Mouse (Mus musculus) thymus, postnatal 25 days (tissue): ENCODE measurements at regions not wholly inside any gene's neighbourhood (a gene's known extent, or its start where the extent isn't known, plus 50 kb on each side); places are given as distances from the start of the nearest gene placed in this dataset.

Source experiments
- DNase-seq: peaks from one replicate; pipeline ENCODE4 v3.0.0; 2022

DNA sequence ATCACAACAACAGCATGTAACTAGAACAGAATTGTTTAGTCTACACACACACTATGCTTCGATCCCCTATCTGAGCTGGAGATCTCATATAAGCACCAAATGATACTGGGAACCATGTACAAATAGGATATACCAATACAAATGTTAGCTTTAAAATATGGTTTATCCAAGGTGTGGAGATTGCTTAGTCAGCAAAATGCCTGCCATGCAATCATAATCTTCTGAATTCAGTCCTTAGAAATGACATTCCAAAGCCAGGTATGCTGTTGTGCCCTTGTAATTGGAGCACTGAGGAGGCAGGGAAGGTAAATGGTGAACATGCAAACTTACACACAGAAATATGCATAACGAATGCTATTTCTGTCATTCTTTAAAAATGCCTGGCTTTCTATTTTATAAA, 54.0 kb upstream of the Thsd7b start:
- no peak for DNase-seq

DNA sequence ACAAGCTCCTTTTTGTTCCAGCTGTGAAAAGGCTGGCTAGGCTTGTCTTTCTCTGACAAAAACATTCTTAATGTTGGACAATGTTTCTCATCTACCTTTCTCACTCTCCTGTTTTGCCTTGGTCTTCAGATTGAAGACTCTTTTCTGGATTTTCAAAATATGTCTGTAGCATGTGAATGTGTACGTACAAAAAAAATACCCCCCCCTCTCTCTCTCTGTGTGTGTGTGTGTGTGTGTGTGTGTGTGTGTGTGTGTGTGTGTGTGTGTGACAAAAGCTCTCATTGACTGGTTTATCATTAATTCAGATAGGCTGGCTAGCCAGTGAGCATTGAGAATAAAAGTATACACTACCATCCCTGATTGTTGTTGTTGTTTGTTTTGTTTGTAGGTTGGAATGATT, 64.3 kb upstream of the Thsd7b start:
- DNase-seq: no peak

DNA sequence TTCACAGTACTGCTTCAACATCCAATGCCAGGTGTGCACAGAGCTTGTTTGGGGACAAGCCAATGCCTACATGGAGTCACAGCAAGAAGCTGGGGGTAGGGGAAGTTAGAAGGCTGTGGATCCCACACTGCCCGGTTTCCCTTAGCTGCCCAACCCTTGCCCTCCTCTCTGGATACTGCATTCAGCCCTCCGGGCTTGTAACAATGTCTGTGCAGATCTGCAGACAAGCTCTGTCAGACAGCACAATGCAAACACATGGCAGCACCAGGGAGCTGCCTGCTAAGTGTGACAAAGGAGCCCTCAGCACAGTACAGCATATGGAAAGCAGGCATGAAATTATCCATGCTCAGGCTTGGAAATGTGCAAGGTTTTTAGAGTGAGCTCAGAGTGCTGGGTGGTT, 64.7 kb upstream of the Thsd7b start:
- no peak for DNase-seq

DNA sequence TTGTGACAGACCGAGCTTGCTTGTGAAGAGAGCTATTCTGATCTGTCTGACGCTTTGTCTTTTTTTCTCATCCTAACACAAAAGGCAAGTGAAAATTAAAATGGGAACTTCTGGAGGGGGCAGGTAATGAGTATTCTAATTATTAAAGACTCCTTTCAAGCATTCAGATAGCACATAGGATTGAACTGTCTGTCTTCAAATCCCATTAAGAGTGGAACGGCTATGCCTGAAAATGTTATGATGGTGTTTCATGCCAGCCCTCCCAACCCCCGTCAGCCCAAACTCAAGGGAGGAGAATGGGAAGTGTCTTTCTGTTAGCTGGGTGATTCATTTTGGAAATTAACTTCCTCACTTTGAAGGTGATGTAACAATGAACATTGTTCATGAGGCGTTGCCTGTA, 65.4 kb upstream of the Thsd7b start:
- DNase-seq: no peak

DNA sequence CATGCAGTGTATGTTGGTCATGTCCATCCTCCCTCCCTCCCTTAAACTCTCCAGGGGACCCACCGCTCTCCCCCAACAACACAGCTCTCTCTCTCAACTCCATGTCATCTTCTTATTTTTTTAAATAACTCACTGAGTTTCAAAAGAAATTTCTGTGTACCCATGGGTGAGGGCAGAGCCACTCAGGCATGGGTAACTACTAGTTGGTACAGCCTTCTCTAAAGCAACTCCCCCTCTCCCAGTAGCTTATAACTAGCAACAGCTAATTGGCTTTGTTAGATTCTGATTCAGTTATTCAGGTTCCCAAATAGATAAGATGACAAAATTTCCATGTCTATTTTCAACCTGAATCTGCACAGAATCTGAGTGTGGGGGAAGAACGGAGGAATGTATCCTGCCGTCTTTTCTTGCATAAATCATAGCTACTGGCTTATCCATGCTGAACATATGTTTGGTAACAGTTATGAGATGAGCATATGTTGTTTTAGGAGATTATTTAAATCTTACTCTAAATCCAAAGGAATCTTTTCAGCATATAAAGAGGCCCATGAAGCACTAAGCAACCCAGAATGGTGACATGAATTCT, 92.8 kb upstream of the Thsd7b start:
- DNase-seq: no peak

DNA sequence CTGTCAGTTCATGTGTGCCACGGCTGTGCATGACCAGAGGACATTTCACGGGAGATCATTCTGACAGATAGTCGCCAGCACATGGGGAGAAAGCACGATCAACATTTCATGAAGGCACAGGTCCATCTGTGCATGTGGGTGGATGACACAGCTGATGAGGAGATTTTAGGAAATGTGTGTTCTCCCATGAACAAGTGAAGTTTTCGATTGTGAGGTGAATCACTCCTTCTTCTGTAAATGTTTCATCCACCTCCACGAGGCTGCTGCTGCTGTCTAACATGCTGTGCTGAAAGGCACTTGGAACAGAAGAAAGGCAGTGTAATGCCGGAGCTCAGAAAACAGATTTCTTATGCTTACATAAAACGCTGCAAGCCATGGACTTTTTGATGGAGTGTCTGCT, 103.2 kb upstream of the Thsd7b start:
- no peak for DNase-seq

DNA sequence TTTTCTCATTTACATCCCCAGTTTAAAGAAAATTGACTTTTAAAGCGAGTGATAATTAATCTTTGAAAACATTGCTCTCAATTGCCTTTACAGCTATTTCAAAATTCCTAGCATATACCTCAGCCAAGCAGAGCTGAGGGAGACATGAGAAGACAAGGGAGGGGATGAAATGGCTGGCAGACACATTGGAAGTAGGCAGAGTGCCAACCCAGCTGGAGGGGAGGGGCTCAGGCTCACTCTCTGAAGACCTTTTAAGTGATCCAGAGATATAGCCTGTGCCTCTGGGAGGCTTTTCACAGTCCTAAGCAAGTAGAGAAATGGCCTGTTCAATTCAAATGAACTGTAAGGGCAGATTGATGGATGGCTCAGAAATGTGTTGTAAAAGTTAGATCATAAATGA, 122.5 kb upstream of the Thsd7b start:
- no peak for DNase-seq

DNA sequence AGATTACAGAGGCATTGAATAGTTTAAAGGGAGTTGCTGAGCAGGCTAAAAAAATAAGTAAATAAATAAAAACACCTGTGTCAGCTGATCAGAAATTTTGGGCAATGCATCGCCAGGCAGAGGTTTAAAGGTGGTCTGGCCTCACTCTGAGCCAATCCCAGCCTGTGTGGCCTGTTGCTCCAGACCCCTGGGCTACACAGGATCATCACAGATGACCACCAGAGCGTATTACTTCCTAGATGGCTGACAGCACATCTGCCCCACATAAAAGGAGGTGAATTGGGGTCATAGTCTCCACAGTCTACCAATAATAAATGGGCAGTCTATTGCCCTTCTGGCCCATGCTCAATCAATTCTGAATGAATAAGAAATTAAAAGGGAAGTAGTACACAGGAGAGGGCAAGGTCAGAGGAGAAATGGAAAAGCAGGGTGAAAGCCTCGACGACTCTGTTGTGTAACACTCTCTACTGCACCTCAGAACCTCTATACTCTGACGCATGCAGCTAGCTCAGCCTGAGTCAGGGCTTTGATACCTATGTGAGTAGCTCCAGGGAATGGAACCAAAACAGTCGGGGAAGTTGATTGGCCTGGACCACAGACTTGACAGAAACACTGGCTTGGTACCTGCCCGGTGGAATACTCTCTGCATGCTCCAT, 124.2 kb upstream of the Thsd7b start:
- DNase-seq: no peak

DNA sequence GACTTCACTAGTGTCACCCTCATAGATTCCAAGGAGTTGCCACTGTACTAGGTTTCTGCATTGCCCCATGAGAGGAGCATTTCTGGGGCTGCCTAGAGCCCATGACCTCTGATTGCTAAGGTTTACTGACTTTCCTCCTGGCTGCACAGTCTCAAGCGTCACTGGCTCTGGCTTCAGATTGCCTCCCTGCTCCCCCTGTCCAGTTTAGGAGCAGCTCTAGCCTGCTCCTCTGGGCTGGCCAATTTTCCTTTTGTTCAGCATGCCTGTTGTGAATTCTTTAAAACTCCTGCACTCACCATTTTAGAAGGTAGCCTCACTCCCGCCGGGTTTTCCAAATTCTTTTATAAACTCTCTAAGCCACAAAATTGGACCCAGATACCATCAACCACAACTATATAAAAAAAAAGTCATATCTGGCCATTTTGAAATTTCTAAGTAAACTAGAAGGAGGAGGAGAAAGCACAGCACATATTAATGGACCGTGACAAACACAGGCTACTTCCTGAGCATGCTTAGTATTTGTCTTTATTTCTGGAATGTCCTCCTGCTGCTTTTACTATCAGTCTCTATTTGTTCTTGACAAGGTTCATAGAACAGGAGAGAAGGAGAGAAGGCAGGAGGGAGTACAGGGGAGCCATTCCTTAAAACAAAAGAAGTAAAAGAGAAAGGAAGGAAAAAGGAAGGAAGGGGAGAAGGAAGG, 126.6 kb upstream of the Thsd7b start:
- DNase-seq: no peak

DNA sequence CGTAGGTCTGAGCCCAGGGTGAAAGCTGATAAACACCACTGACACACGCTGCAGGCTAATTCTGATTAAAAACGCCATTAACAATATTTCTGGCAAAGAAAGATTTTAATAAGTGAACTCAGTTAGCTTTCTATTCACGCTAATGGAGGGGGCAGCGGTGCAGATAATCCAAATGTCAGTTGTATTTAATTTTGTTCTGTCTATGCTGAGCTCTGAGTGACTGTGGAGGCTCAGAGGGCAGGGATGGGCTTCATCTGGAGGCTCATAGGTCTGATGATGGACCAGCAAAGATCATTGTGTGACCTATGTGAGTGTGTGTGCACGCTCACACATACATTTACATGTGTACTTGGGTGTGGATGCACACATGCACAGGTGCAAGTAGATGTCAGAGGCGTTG, 134.3 kb upstream of the Thsd7b start:
- DNase-seq: no peak

DNA sequence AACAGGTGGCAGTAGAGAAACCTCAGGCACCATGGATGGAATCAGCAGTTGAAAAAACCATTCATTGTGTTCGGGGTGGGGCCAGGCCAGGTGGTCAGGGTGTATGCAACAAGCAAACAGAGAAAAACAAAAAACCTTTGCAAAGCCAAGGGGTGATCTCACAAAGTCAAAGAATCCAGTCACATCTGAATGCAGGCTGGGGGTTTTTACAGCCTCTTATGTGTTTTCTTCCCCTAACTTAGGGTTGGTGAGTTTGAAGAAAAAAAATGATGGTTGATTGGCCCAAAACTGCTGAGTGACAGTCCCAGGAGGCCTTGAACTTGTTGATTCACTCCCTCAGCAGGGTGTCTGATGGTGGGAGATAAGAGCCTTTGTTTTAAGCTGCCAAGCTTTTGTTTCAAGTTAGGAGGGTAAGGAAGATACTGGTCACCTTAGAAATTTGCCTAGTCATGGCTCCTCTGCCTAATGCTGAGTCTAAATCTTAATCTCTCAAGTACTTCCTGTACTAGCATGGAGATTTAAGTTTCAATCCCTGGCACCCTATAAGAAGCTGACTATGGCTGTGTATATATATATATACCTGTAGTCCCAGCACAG, 166.0 kb upstream of the Thsd7b start:
- no peak for DNase-seq

DNA sequence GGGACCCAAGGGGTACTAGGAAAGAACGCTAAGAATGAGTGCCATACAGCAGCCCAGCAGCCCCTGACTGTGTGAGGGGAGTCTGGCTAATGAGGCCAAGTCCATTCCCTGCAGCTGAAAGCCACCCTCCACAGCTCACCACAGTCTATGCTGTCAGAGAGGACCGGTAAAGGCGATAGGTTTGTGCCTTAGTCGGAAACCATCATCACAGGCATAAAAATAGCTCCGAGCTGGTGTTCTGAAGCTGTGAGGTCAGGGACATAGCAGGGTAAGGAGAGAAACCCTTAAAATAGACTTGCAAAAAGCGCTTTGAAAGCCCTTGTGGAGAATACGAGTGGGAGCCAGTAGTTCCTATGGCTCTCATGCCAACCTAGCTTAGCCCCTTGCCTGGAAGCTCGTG, 172.1 kb upstream of the Thsd7b start:
- DNase-seq: no peak

DNA sequence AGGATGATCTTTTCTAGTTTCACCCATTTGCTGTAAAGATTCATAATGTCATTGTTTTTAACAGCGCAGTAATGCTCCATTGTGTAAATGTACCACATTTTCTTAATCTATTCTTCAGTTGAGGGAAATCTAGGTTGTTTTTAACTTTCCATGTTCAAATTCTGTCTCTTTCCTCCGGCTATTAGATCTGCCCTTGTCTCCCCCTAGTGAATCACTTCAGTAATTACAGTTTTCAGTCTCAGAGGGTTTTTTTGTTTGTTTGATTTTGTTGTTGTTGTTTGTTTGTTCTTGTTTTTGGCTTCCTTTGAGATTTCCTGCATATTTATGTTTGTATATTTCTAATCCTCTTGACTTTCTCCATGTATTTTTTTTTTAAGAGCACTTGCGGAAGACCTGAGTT, 194.8 kb upstream of the Thsd7b start:
- no peak for DNase-seq

DNA sequence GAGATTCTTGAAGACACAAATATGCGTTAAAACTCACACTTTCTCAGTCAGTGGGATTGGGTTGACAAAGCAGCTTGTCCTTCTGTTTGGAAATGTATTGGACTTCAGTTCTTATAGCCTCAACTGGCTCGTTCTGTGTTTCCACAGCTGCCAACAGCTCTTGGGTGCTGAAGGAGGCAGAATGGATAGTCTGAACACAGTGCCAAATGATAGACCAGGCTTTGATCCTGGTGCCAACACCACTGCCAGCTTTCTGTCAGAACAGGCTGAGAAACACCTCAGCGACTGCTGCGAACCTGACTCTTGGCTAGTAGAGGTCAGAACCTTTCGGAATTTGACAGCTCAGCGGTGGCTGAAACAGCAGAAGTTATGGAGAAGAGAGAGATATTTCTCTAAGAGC, 215.9 kb upstream of the Thsd7b start:
- no peak for DNase-seq

DNA sequence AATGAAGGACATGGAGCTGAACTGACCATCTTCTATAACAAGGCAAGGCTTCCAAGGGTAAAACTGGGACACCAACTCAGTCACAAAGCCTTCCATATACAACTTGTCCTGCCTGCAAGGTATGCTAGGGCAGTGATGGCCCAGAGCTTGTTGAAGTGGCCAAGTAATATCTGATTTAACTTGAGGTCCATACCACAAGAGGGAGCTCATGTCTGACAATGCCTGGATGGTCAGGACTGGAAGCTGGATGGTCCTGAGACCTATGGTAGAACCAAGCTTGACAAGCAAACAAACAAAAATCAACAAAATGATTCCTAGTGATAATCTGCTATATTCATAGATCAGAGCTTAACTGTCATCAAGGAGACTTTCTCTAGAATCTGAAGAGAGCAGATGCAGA, 217.8 kb upstream of the Thsd7b start:
- no peak for DNase-seq

DNA sequence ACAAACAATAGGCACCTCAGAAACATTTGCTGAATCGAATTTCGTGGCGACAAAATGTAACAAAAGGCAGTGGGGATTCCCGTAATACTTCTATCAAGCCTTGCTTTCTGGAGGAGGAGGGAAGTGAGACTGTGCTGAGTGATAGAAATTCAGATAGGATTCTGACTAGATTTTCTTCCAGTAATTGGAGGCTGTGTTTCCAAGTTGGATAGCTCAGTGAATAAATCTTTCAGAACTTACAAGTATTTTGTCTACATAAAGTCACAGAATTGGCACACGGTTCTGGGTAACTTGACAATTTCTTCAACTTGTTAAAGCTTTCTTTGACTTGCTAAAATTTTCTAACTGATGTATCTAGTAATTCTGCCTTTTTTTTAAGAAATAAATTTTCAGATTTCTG, 239.4 kb upstream of the Thsd7b start:
- DNase-seq: no peak

DNA sequence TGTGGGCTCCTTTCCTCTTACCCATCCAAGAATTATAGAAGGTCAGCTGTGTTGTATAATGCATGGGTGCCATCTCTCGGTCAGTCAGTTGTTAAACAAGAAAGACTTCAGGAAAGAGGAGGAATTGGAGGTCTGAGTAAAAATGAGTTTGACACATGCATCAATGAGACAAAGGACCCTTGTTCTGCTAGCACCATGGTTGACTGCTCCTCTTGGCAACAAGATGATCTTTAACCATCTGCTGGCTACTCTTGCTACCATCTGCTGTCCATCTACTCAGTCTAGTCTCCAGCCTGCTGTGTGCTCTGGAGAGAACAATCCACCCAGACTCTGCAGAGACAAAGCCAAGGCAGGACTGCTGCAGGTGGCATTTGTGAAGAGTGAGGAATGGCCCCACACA, 267.2 kb upstream of the Thsd7b start:
- DNase-seq: no peak

DNA sequence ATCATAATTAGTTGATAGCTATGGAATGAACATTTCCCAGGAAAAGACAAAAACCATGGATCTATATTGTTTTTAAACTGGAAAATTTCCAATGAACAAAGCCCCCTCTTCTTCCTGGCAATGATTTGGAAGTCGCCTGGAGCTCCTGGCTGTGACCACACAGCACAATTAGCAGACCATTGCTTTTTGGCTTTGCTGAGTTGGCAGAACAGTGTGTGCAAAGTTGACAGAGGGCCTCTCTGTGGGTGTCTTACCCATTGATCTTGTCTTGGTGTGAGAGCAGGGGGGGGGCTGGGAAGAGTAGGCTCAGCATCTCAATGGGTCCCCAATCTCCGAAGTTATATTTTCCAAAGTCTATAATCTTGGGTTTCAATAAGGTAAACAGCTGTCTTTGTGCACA, 270.8 kb upstream of the Thsd7b start:
- DNase-seq: no peak

DNA sequence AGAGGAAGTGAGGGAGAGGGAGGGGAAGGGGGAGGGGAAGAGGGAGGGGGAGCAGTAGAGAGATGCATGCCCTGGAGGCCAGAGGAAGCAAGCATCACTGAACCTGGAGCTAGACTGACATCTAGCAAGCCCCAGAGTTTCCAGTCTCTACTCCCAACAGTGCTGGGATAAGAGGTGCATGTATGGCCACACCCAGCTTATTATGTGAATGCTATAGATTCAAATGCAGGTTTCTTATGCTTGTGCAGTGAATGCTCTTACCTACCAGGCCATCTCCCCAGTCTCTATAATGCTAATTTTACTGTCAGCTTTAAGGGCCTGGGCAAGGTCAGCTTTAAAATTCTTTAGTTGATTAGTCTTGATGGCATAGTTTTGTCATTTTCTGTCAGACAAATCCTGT, 271.3 kb upstream of the Thsd7b start:
- DNase-seq: no peak

DNA sequence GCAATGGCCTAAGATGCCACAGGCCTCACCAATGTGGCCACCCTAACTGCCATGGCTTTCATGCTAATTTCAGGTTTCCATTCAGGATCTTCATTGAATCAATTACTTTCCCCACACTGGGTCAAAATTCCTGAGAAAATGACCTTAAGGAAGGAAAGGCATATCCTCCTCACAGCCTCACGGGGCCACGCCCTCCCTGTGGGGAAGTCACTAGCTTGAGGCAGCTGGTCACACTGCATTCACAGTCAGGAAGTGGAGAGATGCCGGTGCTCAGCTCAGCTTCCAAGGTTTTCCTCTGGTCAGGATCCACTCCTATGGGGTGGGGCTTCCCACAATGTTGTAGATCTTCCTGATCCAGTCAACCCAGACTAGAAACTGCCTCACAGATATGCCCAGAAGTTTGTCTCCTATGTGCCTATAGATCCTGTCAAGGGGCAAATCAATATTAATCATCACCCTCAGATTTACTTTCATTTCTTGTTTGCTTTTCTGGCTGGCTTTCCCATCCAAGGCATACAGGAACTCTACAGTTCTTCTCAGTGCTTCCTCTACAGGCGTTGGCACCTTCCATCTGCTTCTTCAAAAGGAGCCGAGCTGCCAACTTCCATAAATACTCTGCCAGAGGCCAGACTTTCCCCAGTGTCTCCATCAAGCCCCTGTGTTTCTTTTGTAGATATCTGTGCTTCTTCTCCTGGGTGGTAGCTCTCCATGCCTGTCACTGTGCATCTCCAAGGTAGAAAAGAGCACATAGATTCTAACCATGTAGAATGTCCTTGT, 273.2 kb upstream of the Thsd7b start:
- no peak for DNase-seq

DNA sequence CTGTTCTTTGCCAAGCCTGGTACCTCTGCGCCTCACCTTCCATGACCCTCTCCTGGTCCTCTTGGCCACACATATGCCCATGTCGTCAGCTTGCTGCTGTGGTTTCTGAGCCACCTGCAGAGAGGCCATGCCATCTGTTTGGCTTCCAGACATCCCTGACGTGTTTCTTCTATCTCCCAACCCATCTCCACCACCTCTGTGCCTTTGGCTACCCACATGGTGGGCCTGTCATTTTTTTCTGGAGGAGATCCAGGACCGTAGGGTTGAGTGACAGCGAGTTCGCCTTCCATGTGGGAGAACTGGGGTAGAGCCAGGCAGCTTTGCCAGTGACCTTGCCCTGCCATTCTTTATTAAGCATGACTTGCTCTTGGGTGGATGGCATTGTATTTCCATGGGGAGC, 278.4 kb upstream of the Thsd7b start:
- DNase-seq: no peak

DNA sequence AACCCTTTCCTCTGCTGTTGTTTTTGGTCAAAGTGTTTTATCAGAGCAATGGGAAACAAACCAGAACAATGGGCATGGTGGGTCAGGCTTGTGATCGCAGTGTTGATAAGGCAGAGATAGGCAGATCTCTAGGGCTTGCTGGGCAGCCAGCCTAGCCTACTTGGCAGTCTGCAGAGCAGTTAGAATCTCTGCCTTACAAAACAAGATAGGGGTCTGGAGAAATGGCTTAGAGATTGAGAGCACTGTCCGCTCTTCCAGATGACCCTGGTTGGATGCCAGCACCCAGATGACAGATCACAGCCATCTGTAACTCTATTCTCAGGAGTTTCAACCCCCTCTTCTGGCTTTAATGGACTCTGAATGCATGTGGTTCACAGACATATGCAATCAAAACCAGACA, 289.7 kb upstream of the Thsd7b start:
- no peak for DNase-seq

DNA sequence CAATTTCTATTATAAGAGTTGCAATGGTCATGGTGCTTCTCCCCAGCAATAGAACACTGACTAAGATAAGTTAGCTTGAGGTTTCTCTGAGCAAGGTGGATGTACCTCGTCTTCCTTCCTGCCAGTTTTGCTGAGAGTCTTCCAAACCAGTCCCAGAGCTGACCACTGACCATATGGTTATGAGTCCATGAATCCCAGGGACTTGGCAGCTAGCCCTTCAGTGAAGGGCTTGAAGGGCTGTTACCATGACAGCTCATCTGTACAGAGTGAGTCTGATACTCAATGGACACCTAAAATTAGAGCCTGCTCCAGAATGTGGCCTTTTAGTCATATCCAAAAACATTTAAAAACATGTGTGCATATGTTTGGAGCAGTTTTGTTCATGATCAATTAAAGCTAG, 297.5 kb upstream of the Thsd7b start:
- no peak for DNase-seq

DNA sequence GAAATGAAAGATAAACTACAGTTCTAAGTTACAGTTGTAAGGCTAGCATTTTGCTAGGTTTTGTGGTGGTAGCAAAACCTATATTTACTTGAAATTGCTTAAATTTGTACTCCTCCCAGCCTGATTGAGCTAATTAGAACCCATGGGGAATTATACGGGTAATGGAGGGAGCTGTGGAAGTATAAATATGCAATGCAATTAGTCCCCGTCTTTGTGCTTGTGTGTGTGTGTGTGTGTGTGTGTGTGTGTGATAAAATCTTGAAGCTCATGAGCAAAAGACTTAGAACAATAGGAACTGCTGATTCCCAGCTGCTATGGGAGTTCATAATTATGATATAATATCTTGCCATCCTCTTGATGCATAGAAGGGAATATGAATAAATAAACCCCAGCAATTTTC, 321.7 kb upstream of the Thsd7b start:
- DNase-seq: no peak
